In the genomic region with DNA sequence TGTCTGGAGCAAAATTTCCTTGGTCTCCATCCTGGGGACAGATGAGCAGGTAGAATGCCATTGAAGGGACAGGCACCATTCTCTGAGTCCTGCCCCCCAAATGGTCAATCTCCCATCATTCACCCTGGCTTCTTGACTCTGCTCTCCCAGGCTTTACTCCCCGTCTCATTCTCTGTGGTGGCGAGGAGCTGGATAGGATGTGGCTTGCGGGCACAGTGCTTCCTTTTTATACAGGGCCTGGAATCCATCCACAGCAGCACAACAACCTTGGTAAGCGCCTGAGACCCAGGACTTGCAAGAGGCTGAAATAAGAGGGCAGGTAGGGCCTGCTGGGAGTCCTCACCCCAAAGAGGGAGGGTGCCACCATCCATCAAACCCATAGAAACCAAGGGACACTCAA, we compare ENCODE assay signal across 7 mouse cellular contexts.
DNase-seq lines count a peak whose midpoint lies in the region; ATAC-seq lines count a peak whose summit lies in the region.

No protein-coding gene starts in this region.

- peak; percentile 80 for ATAC-seq in common myeloid progenitor, adult 5-6 weeks (replicated peaks; ENCODE audit: low read depth, poor library complexity, severe bottlenecking)
- ATAC-seq in granulocyte monocyte progenitor cell, adult 5-6 weeks (replicated peaks; ENCODE audit: poor library complexity, severe bottlenecking): peak; percentile 69
- ATAC-seq in hematopoietic stem cell, adult 5-6 weeks (replicated peaks in 1 of 2; ENCODE audit: insufficient read depth in 1 of 2, low FRiP score in 2 of 2, low TSS enrichment in 1 of 2, low read depth in 1 of 2, poor library complexity in 2 of 2, severe bottlenecking in 2 of 2): peak; percentile 85 to 90
- ATAC-seq in megakaryocyte, adult 5-6 weeks (ENCODE audit: poor library complexity, severe bottlenecking): peak; percentile 66
- peak; percentile 68 for ATAC-seq in megakaryocyte progenitor cell, adult 5-6 weeks (replicated peaks; ENCODE audit: poor library complexity)

- peak; percentile 17 for DNase-seq in T-cell, adult 2 months (ENCODE audit: low spot score)
- peak; percentile 17 for DNase-seq in thymus, postnatal 4 days

Comparison
In these comparisons a context has a peak if more than half of its experiments do, and no peak if none do; other contexts are left out.
1. Peak in every context shown above with its lines: DNase-seq and ATAC-seq.